Mouse (Mus musculus): ENCODE results near the gene Phf2.
A peak's percentile ranks its signal among the peaks of the same experiment; 100 is the strongest.

Gene Phf2

GRCm38 (mm10) chr13:48807481-48808031 lies 63.4 kb downstream of the Phf2 start:
- peak; percentile 30 to 79 for DNase-seq (ENCODE audit: low spot score in 2 of 2)

GRCm38 (mm10) chr13:48802181-48802580 lies 68.7 kb downstream of the Phf2 start:
- no peak for DNase-seq (ENCODE audit: low spot score in 2 of 2)

GRCm38 (mm10) chr13:48800850-48801546 lies 69.9 kb downstream of the Phf2 start:
- DNase-seq (ENCODE audit: low spot score in 2 of 2), result peak; percentile 66 to 86

GRCm38 (mm10) chr13:48798256-48798771 lies 72.6 kb downstream of the Phf2 start:
- DNase-seq (ENCODE audit: low spot score in 2 of 2), result no peak

GRCm38 (mm10) chr13:48796906-48797305 lies 74.0 kb downstream of the Phf2 start:
- no peak for DNase-seq (ENCODE audit: low spot score in 2 of 2)

- no peak for DNase-seq (ENCODE audit: low spot score in 2 of 2)
Measured at GRCm38 (mm10) chr13:48795711-48796110, 75.2 kb downstream of the Phf2 start.

GRCm38 (mm10) chr13:48784594-48785298 lies 86.2 kb downstream of the Phf2 start:
- DNase-seq (ENCODE audit: low spot score in 2 of 2), result no peak

- no peak for DNase-seq (ENCODE audit: low spot score in 2 of 2)
Measured at GRCm38 (mm10) chr13:48784151-48784550, 86.8 kb downstream of the Phf2 start.

GRCm38 (mm10) chr13:48782727-48783725 lies 87.9 kb downstream of the Phf2 start:
- DNase-seq (ENCODE audit: low spot score in 2 of 2), result no peak

GRCm38 (mm10) chr13:48780345-48781010 lies 90.4 kb downstream of the Phf2 start:
- DNase-seq (ENCODE audit: low spot score in 2 of 2), result no peak

GRCm38 (mm10) chr13:48779592-48780344 lies 91.2 kb downstream of the Phf2 start:
- DNase-seq (ENCODE audit: low spot score in 2 of 2), result no peak

GRCm38 (mm10) chr13:48778138-48778537 lies 92.8 kb downstream of the Phf2 start:
- DNase-seq (ENCODE audit: low spot score in 2 of 2), result no peak

GRCm38 (mm10) chr13:48774506-48774905 lies 96.4 kb downstream of the Phf2 start:
- DNase-seq (ENCODE audit: low spot score in 2 of 2), result no peak

- DNase-seq (ENCODE audit: low spot score in 2 of 2), result no peak
Measured at GRCm38 (mm10) chr13:48768109-48768508, 102.8 kb downstream of the Phf2 start.

- no peak for DNase-seq (ENCODE audit: low spot score in 2 of 2)
Measured at GRCm38 (mm10) chr13:48763701-48764245, 107.1 kb downstream of the Phf2 start.

GRCm38 (mm10) chr13:48760855-48761436 lies 110.0 kb downstream of the Phf2 start:
- DNase-seq (ENCODE audit: low spot score in 2 of 2), result no peak

GRCm38 (mm10) chr13:48756769-48757168 lies 114.2 kb downstream of the Phf2 start:
- DNase-seq (ENCODE audit: low spot score in 2 of 2), result no peak

Measured in spleen, postnatal 4 days (tissue).